Mouse (Mus musculus) embryonic facial prominence, embryonic 13.5 days (tissue): ENCODE measurements around the gene Tifa. TPM values are rescaled to one million over a fixed set of nuclear protein-coding genes. Genes with fewer than 3 reads are reported as not detected.

Experiments used
- ATAC-seq: fragments of 200-750 bp; cut with Nextera tagmentation; 2 replicates; pipeline ENCODE4 v1.8.0; 2017; ENCODE audit warnings: low read depth; ENCODE audit not compliant: insufficient number of reproducible peaks, insufficient read depth, low FRiP score, low TSS enrichment
- H3K27ac ChIP-seq: fragments of 300-500 bp; sonication (generic); 2 replicates; pipeline ENCODE4 v1.5.1; 2015; ENCODE audit warnings: moderate library complexity, mild to moderate bottlenecking, inconsistent platforms
- H3K27me3 ChIP-seq: fragments of 300-500 bp; sonication (generic); 2 replicates; pipeline ENCODE4 v1.6.1; 2015; ENCODE audit warnings: mild to moderate bottlenecking, inconsistent platforms
- H3K36me3 ChIP-seq: fragments of 300-500 bp; sonication (generic); 2 replicates; pipeline ENCODE4 v1.6.1; 2015; ENCODE audit warnings: mild to moderate bottlenecking, inconsistent platforms
- H3K4me1 ChIP-seq: fragments of 300-500 bp; sonication (generic); 2 replicates; pipeline ENCODE4 v1.6.1; 2015; ENCODE audit warnings: inconsistent platforms
- H3K4me2 ChIP-seq: fragments of 300-500 bp; sonication (generic); 2 replicates; pipeline ENCODE4 v1.6.1; 2015; ENCODE audit warnings: moderate library complexity, mild to moderate bottlenecking, inconsistent platforms
- H3K4me3 ChIP-seq: fragments of 300-500 bp; sonication (generic); 2 replicates; pipeline ENCODE4 v1.5.1; 2015; ENCODE audit warnings: mild to moderate bottlenecking, inconsistent platforms
- H3K9ac ChIP-seq: fragments of 300-500 bp; sonication (generic); 2 replicates; pipeline ENCODE4 v1.6.1; 2015; ENCODE audit warnings: mild to moderate bottlenecking, inconsistent platforms
- H3K9me3 ChIP-seq: fragments of 300-500 bp; sonication (generic); 2 replicates; pipeline ENCODE4 v1.6.1; 2016; ENCODE audit warnings: inconsistent platforms
- WGBS: fragments of 180-500 bp; shearing (Covaris S2); methylation state at CpG from one replicate; pipeline ENCODE4 v1.1.7; 2015; ENCODE audit warnings: mixed read lengths; 5-methylcytosine and 5-hydroxymethylcytosine counted together
- polyA plus RNA-seq: library from polyadenylated mRNA; unstranded; fragments of >200 nt; fragmentation: Nextera tagmentation; extraction: Ambion mirVana; gene quantifications from 2 replicates; pipeline ENCODE4 v1.2.1, GENCODE M21; 2015

Tifa gene
- polyA plus RNA-seq: 2.4 and 3.7 TPM in 2 replicates

DNA sequence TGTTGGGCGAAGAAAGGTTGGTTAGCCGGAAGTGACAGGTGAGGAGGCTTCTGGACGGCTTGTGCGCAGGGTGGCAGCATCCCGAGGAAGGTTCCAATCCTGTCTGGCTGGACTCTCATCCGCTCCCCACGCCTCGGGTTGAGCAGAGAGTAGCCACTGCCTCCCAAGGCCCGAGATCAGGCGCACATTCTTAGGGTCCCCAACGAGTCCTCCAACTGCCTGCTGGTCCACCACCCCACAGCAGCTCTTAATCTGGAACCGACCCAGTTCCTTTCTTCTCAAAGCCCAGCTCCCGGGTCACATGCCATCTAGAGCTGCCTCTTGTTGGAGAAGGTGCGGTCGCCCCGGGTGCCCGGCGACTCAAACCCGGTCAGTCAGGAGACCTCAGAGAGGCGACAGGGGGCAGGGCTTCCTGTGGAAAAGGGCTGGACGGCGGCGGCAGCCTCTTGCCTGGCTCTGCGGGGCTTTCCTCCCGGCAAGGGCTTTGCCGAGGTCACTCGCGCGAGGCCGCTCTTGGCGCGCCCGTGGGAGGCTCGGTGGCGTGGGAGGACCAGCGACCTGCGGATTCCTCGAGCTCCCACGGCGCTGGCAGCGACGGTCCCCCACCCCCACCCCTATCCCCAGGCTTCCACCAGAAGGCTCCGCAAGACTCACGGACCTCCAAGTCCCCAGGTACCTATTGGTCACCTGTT is at the start of gene Tifa:
Gene Tifa (plus strand): TSS at position 306 of the 692 bp plus-strand sequence.
- Histone ChIP-seq H3K4me1 (peaks cover 15% of the 10 kb centered on the region), H3K27me3 (peaks cover 44% of the 10 kb centered on the region), H3K4me2 (peak within 1 kb of the TSS; percentile 98), H3K27ac (no peak within 1 kb of the TSS), H3K36me3 (no peaks in the 10 kb centered on the region), H3K9ac (peak within 1 kb of the TSS; percentile 71), H3K4me3 (peak within 1 kb of the TSS; percentile 61), H3K9me3 (no peaks in the 10 kb centered on the region)
- ATAC-seq: peak; percentile 16; the same call in 1 of the 2 replicates
- WGBS: under 1% methylated on average over 41 of the region's 44 CpGs

DNA sequence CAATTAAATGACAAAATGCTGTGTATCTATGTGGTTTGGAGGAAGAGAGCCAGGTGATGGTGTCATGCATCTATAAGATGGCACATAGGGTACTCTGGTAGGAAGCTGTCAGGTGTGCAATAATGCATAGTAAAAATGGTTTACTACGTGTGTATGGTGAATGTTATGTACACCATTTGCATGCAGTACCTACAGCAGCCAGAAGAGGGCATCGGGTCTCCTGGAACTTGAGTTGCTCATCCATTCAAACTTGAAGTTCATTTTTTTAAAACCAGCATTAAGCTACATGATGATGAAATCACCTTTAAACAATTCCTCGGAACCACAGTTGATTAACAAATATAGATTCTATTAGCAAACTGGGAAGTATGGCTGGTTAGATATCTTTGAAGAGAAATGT is 48.1 kb upstream of the Tifa start:
- no peak overlapping the region for H3K9ac ChIP-seq
- no peaks in the 10 kb centered on the region for H3K36me3 ChIP-seq
- peaks cover 23% of the 10 kb centered on the region for H3K27me3 ChIP-seq
- 0 out of 2 replicates have a peak, but pooled peaks cover 3% of the 10 kb centered on the region for H3K9me3 ChIP-seq
- no peak overlapping the region for H3K4me3 ChIP-seq
- no peak for ATAC-seq
- peaks cover 13% of the 10 kb centered on the region for H3K4me1 ChIP-seq
- H3K27ac ChIP-seq: no peak overlapping the region
- 96% methylated on average over 3 of the region's 3 CpGs for WGBS
- H3K4me2 ChIP-seq: no peak overlapping the region

DNA sequence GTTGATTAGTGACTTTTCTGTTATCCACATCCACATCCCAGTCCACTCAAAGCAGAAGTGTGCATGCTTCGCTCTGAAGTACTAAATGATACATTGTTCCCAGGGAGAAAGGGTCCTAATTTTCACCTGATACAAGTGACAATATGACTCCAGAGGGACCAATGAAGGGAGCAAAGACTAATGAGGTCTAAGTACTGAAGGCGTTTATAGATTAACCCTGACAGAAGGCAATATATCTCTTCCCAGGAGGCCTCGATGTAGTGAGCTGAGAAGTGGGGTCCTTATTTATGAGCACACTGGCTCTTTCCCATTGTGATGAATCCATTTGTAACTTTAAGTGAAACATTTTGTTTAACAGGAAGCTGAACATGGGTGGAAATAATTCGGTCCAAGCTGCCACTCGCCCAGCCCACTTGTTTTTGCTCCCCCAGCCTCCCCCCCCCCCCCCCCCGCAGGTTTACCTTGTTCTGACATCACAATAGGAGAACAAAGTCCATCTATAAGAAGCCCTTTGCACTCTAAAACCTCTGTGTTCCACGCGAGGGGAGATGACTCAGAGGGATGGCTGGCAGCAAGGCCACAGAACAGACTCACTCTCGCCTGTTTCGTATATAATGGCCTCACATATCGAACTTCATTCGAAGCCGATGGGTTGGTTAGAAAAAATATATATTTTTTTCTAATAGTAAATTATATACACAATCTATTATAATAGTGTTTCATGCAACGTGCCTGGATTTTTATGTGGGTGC is 45.8 kb upstream of the Tifa start:
- Histone ChIP-seq H3K27ac (no peak overlapping the region), H3K4me1 (peaks cover 15% of the 10 kb centered on the region), H3K27me3 (peaks cover 44% of the 10 kb centered on the region), H3K4me2 (no peak overlapping the region), H3K9me3 (0 out of 2 replicates have a peak, but pooled peaks cover 3% of the 10 kb centered on the region), H3K4me3 (no peak overlapping the region), H3K9ac (no peak overlapping the region), H3K36me3 (no peaks in the 10 kb centered on the region)
- no peak for ATAC-seq
- WGBS: 76% methylated on average over 14 of the region's 14 CpGs

DNA sequence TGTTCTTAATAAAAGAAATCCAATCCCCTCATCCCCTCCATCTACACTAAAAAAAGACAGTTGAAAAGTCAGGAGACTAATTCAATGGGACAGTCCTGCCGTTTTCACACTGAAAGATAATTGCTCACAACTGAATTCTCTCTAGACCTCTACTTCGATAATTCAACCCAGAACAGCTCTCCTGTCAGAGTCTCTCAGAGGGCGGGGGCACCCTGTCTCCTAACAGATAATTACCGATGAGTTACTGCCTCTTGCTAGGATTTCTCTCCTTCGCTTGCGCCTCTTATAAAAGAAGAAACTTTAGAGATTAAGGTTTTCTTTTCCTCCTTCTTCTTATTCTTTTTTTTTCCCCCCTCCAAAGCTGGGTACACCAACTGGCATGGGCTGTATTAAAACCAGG is 44.1 kb upstream of the Tifa start:
- Histone ChIP-seq H3K27ac (no peak overlapping the region), H3K36me3 (no peaks in the 10 kb centered on the region), H3K4me3 (no peak overlapping the region), H3K4me1 (peaks cover 29% of the 10 kb centered on the region), H3K9ac (no peak overlapping the region), H3K9me3 (0 out of 2 replicates have a peak, but pooled peaks cover 3% of the 10 kb centered on the region), H3K4me2 (0 out of 2 replicates have a peak overlapping the region, but pooled peaks have one; percentile 18), H3K27me3 (peaks cover 58% of the 10 kb centered on the region)
- ATAC-seq: no peak
- 9% methylated on average over 6 of the region's 6 CpGs for WGBS

DNA sequence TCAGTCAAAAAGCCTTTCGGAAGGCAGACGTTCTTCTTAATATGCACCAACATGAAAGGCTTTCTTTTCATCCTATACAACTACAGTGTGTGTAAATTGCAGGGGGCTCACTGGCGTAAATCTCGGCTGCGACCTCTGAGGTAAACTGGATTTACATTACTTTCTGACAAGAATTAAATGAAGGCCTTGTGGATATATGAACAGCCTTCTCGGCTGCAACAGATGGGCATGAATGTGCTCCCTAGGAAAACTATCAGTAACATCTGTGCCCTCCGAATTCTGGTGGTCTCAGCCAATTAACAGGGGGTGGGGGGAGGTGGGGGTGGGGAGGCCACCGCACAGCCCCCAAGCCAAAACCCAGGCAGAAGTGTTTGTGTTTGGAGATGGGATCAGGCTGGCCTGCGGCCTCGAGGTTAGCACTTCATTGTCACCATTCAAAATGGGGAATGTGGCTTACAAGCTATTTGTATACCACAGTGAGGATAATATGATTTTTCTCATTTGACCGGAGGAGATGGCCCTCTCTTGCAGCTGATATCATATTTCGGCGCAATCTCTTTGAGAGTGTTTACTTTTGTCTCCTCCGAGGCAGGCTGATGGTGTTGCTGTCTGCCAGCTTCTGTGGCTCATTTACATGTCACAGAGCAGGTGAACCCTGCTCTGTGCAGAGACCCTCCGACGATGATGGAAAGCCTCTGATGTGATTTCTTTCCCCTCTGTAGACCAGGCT is 43.5 kb upstream of the Tifa start:
- H3K4me3 ChIP-seq: no peak overlapping the region

DNA sequence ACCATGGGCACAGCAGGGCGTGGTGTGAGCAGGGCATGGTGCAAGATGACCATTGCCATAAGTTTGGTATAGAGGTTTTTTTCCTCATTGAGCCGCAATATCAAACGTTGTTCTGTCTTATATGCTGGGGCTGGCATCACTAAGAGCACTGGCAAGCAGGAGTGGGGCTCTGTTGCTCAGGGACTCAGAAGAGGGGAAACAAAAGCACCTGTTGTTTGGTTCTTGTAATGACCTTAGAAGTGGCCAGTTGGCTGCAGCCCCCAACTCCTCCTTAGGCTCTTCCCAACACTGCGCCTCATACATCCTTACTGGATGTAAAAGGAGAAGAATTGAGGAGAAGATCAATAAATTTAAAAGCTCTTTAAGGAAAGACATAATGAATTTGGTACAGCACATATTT is 41.0 kb upstream of the Tifa start:
- 41% methylated on average over 4 of the region's 4 CpGs for WGBS

More for the DNA sequence above, 43.5 kb upstream of the Tifa start:
- no peak overlapping the region for H3K27ac ChIP-seq
- H3K36me3 ChIP-seq: no peaks in the 10 kb centered on the region
- no peak overlapping the region for H3K9ac ChIP-seq
- peaks cover 30% of the 10 kb centered on the region for H3K4me1 ChIP-seq
- H3K9me3 ChIP-seq: 0 out of 2 replicates have a peak, but pooled peaks cover 3% of the 10 kb centered on the region
- ATAC-seq: no peak
- H3K27me3 ChIP-seq: peaks cover 64% of the 10 kb centered on the region
- 0 out of 2 replicates have a peak overlapping the region, but pooled peaks have one; percentile 18 for H3K4me2 ChIP-seq
- WGBS: 8% methylated on average over 16 of the region's 16 CpGs

DNA sequence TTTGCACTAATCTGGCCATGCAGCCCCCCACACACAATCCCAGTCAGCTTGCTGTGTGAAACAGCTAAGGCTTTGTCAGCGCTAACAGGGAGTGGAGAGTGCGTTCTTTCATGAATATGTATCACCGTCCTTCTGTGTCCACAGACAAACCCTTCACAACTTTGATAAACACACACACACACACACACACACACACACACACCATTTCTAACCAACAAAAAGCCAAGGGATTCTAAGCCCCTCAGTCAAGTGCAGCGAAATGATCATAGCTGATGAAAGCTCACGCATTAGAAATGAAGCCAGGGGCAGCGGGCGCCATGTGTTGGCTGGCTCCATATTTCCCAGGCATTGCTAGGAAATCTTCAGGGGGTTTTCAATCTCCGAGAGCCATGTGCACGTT is 40.3 kb upstream of the Tifa start:
- 11% methylated on average over 9 of the region's 9 CpGs for WGBS
- H3K9ac ChIP-seq: no peak overlapping the region
- no peak for ATAC-seq
- H3K36me3 ChIP-seq: no peaks in the 10 kb centered on the region
- peaks cover 30% of the 10 kb centered on the region for H3K4me1 ChIP-seq
- peak overlapping the region; percentile 17 for H3K4me3 ChIP-seq
- peak overlapping the region; percentile 49 for H3K4me2 ChIP-seq
- peaks cover 67% of the 10 kb centered on the region for H3K27me3 ChIP-seq
- H3K27ac ChIP-seq: no peak overlapping the region
- 0 out of 2 replicates have a peak, but pooled peaks cover 4% of the 10 kb centered on the region for H3K9me3 ChIP-seq

More for the DNA sequence above, 41.0 kb upstream of the Tifa start:
- H3K4me3 ChIP-seq: no peak overlapping the region
- H3K4me2 ChIP-seq: no peak overlapping the region
- no peaks in the 10 kb centered on the region for H3K36me3 ChIP-seq
- H3K27ac ChIP-seq: no peak overlapping the region
- 0 out of 2 replicates have a peak, but pooled peaks cover 4% of the 10 kb centered on the region for H3K9me3 ChIP-seq
- no peak overlapping the region for H3K9ac ChIP-seq
- H3K4me1 ChIP-seq: peaks cover 30% of the 10 kb centered on the region
- ATAC-seq: no peak
- H3K27me3 ChIP-seq: peaks cover 66% of the 10 kb centered on the region

DNA sequence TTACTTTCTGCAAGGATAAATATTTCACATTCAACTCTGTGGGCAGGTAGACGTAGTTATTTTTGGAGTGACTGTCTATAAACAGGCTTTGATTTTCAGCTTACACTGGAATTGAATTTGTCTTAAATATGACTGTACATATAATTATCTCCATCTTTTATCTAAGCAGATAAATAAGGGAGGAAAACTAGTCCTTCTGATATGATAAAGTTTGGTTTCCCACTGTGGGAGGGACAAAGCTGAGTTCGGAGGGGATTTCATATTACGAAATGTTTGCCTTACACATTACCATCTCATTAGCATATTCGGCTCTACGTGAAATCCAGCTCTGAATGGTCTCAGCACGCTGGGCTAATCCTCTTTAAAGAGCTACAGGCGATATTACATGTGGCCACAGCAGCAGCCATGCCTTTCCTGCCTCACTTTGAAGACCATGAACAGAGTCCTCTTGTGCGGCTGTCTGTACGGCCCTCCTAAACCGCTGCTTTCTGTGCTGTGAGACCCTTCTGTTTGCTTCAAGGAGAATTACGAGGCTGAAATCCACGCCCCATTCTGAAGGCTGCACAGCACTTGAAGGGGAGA is 39.5 kb upstream of the Tifa start:
- H3K4me1 ChIP-seq: peaks cover 30% of the 10 kb centered on the region
- H3K9me3 ChIP-seq: 0 out of 2 replicates have a peak, but pooled peaks cover 4% of the 10 kb centered on the region
- no peak overlapping the region for H3K9ac ChIP-seq
- no peaks in the 10 kb centered on the region for H3K36me3 ChIP-seq
- H3K27ac ChIP-seq: no peak overlapping the region
- no peak for ATAC-seq
- H3K4me3 ChIP-seq: 0 out of 2 replicates have a peak overlapping the region, but pooled peaks have one; percentile 18
- 5% methylated on average over 12 of the region's 12 CpGs for WGBS
- peaks cover 59% of the 10 kb centered on the region for H3K27me3 ChIP-seq
- H3K4me2 ChIP-seq: peak overlapping the region; percentile 53

DNA sequence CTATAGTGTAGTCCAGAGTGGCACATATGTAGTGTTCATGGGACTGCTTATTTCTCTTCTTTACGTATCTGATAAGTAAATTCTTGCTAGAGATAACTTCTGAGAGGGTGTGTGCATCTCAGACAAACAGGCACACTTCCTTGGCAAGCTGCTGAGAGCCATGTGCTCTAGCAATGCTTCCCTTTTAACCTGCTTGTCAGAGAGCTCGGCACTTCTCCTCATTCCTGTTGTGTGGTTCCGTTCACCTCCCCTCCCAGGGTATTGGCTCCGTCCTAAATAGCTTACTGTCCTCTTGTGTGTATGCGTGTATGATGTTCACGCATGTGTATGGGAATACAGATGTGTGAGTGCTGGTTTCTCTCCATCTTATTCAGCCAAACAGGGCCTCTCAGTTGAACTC is 33.1 kb upstream of the Tifa start:
- WGBS: 82% methylated on average over 6 of the region's 6 CpGs
- Histone ChIP-seq H3K36me3 (no peaks in the 10 kb centered on the region), H3K27ac (no peak overlapping the region), H3K4me1 (no peaks in the 10 kb centered on the region), H3K27me3 (peaks cover 31% of the 10 kb centered on the region), H3K9me3 (0 out of 2 replicates have a peak, but pooled peaks cover 4% of the 10 kb centered on the region), H3K9ac (no peak overlapping the region), H3K4me3 (no peak overlapping the region), H3K4me2 (no peak overlapping the region)
- ATAC-seq: no peak

DNA sequence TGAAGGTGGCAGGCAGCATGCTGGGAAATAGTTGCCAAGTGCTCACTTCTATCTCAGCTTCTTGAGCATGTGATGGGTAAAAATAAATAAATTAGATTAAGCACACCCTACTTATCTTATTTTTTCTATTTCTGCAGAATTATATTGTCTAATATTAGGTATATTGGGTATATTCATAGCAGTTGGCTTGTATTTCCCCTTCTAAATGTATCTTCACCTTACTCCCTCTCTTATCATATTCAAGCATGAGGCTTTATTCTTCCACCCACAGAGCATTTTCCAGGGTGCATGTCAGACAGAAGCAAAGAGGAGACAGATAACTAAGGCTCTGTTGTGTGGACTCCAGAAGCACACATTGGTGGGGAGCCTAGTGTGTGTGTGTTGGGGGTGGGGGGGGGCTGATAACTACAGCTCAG is 31.7 kb upstream of the Tifa start:
- Histone ChIP-seq H3K9me3 (no peaks in the 10 kb centered on the region), H3K27me3 (peaks cover 41% of the 10 kb centered on the region), H3K9ac (no peak overlapping the region), H3K4me2 (no peak overlapping the region), H3K36me3 (no peaks in the 10 kb centered on the region), H3K4me3 (no peak overlapping the region), H3K27ac (no peak overlapping the region), H3K4me1 (no peaks in the 10 kb centered on the region)
- ATAC-seq: no peak

DNA sequence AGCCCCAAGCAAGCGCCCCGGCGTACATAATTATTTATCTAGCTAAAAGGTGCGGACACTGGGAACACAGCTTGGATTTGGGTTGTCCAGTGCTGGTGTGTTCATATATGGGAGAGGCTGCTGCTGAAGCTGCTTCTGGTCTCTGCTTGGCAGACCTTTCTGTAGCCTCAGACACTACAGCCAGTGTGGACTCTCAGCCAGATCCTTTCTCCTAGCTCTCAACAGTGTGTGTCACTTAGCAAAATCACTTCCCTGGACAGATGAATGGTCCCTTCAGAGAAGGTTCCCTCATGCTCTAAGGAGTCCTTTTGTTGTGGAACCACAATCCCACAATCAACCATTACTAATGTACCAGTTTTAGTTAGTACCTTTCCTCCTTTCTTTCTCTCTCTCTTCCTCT is 30.8 kb upstream of the Tifa start:
- no peak overlapping the region for H3K4me2 ChIP-seq

More for the DNA sequence above, 30.8 kb upstream of the Tifa start:
- H3K36me3 ChIP-seq: no peaks in the 10 kb centered on the region
- H3K27me3 ChIP-seq: peaks cover 38% of the 10 kb centered on the region
- H3K4me1 ChIP-seq: no peaks in the 10 kb centered on the region
- no peak for ATAC-seq
- no peak overlapping the region for H3K27ac ChIP-seq
- WGBS: 62% methylated on average over 4 of the region's 4 CpGs
- H3K4me3 ChIP-seq: no peak overlapping the region
- no peak overlapping the region for H3K9ac ChIP-seq
- no peaks in the 10 kb centered on the region for H3K9me3 ChIP-seq
